Mouse (Mus musculus): ENCODE results near the gene Clec2g.

- TF ChIP-seq POLR2A (IDR thresholded peaks at IDR 0.05; ENCODE audit: low read depth, low read length) = no peak
- no peak for TF ChIP-seq CTCF (IDR thresholded peaks at IDR 0.05; ENCODE audit: extremely low read depth, insufficient read depth, insufficient read length, insufficient replicate concordance)
Observed at GRCm38 (mm10) chr6:128933050-128933449, 1.1 kb upstream of the Clec2g start.

Measured in spleen, adult 2 months (tissue).